In genomic region chr12:57546415-57547201, GRCm38 (mm10) we compare ENCODE assay signal across 8 mouse cellular contexts. TPM values are rescaled to one million over a fixed set of nuclear protein-coding genes. Genes with fewer than 3 reads are reported as not detected.
DNase-seq lines count a peak whose midpoint lies in the region; ATAC-seq and TF ChIP-seq lines count a peak whose summit lies in the region.

TSS of gene Foxa1 (minus strand) at chr12:57546916.

- WGBS in heart, embryonic 15.5 days = 1% methylated on average over 32 of the region's 32 CpGs
- WGBS in liver, embryonic 12.5 days (ENCODE audit: insufficient replicate concordance) = 2% methylated on average over 30 of the region's 32 CpGs

- no peaks in the 10 kb centered on the region for H3K36me3 ChIP-seq in ES-E14 (ENCODE audit: control insufficient read depth, insufficient read depth, low read length, poor library complexity, severe bottlenecking)
- no peaks in the 10 kb centered on the region for H3K36me3 ChIP-seq in heart, embryonic 15.5 days
- H3K36me3 ChIP-seq in liver, embryonic 12.5 days = no peaks in the 10 kb centered on the region

- peak within 1 kb of the TSS; percentile 58; the same call in 1 of the 2 replicates for H3K9ac ChIP-seq in ES-E14 (ENCODE audit: insufficient read depth, low read depth, low read length, poor library complexity, severe bottlenecking)
- peak within 1 kb of the TSS; percentile 48 for H3K9ac ChIP-seq in heart, embryonic 15.5 days
- H3K9ac ChIP-seq in liver, embryonic 12.5 days = peak within 1 kb of the TSS; percentile 22; the same call in 1 of the 2 replicates

- H3K27ac ChIP-seq in ES-E14 (ENCODE audit: insufficient read depth, low read depth, low read length, poor library complexity, severe bottlenecking) = no peak within 1 kb of the TSS
- H3K27ac ChIP-seq in heart, embryonic 15.5 days = no peak within 1 kb of the TSS
- no peak within 1 kb of the TSS; the same call in 1 of the 2 replicates for H3K27ac ChIP-seq in liver, embryonic 12.5 days
- no peak within 1 kb of the TSS for H3K27ac ChIP-seq in layer of hippocampus, adult 2 months

- peaks cover 96% of the 10 kb centered on the region for H3K27me3 ChIP-seq in heart, embryonic 15.5 days
- peaks cover 100% of the 10 kb centered on the region for H3K27me3 ChIP-seq in liver, embryonic 12.5 days (replicated peaks)

- H3K9me3 ChIP-seq in ES-E14 (ENCODE audit: control insufficient read depth, insufficient read depth, low read depth, low read length) = no peaks in the 10 kb centered on the region
- no peaks in the 10 kb centered on the region for H3K9me3 ChIP-seq in heart, embryonic 15.5 days (replicated peaks)
- H3K9me3 ChIP-seq in liver, embryonic 12.5 days (replicated peaks) = no peaks in the 10 kb centered on the region

- TF ChIP-seq CTCF in layer of hippocampus, adult 2 months (conservative IDR thresholded peaks at IDR 0.05) = no peak

- in situ Hi-C loops in ES-E14 (cut with MboI; ENCODE audit: low sequenced_read_pairs in 2 of 2, unreplicated experiment in 2 of 2) = loop anchor here (5.0 to 10.0 kb wide), 3 partner anchors 668 to 932 kb away; partner anchors contain the start of genes Nkx2-9 (in 1 of the 2) and Sstr1 (in 1 of the 2)

- ATAC-seq in heart, embryonic 15.5 days (replicated peaks; ENCODE audit: insufficient number of reproducible peaks, insufficient read depth, low FRiP score, low read depth) = no peak
- ATAC-seq in liver, embryonic 12.5 days = peak; percentile 30; the same call in 1 of the 2 replicates

- DNase-seq in A20 (ENCODE audit: low read depth, low spot score) (peak; percentile 91), ES-E14 (ENCODE audit: low read depth, low spot score) (no peak), adipocyte (ENCODE audit: low spot score) (no peak)
- DNase-seq in neural tube, embryonic 10.5 days (ENCODE audit: extremely low spot score, low spot score) = peak; percentile 59
- DNase-seq in layer of hippocampus, adult 2 months (ENCODE audit: low spot score in 2 of 2) = no peak
- DNase-seq in adrenal gland, postnatal 4 days (ENCODE audit: low spot score in 2 of 2) = no peak

- peak within 1 kb of the TSS; percentile 26 to 68 for H3K4me3 ChIP-seq in ES-E14 (ENCODE audit: insufficient read depth in 1 of 2, low read depth in 1 of 2, low read length in 2 of 2, poor library complexity in 1 of 2, severe bottlenecking in 1 of 2)
- H3K4me3 ChIP-seq in heart, embryonic 15.5 days = peak within 1 kb of the TSS; percentile 59
- H3K4me3 ChIP-seq in liver, embryonic 12.5 days = peak within 1 kb of the TSS; percentile 51
- H3K4me3 ChIP-seq in layer of hippocampus, adult 2 months = no peak within 1 kb of the TSS

- peak within 1 kb of the TSS; percentile 98 for H3K4me2 ChIP-seq in heart, embryonic 15.5 days
- peak within 1 kb of the TSS; percentile 70 for H3K4me2 ChIP-seq in liver, embryonic 12.5 days

- H3K4me1 ChIP-seq in ES-E14 (ENCODE audit: control insufficient read depth in 2 of 2, insufficient read depth in 2 of 2, low read length in 2 of 2, poor library complexity in 1 of 2) = peaks cover 0 to 13% of the 10 kb centered on the region in 2 experiments; a peak in 1 of 4 replicates
- H3K4me1 ChIP-seq in heart, embryonic 15.5 days (replicated peaks) = peaks cover 34% of the 10 kb centered on the region
- peaks cover 24% of the 10 kb centered on the region for H3K4me1 ChIP-seq in liver, embryonic 12.5 days

TF ChIP-seq in ES-E14, 5 proteins besides CTCF, POLR2A, EP300 and RAD21:
- TF ChIP-seq ZC3H11A (IDR thresholded peaks at IDR 0.05; ENCODE audit: borderline replicate concordance, low read depth, low read length) (no peak), ZNF384 (IDR thresholded peaks at IDR 0.05; ENCODE audit: low read depth, low read length) (no peak), HCFC1 (IDR thresholded peaks at IDR 0.05; ENCODE audit: borderline replicate concordance, insufficient read depth, low read length) (no peak), MAFK (IDR thresholded peaks at IDR 0.05; ENCODE audit: insufficient read depth, low read depth, low read length) (no peak), CHD2 (IDR thresholded peaks at IDR 0.05; ENCODE audit: low read depth, low read length) (no peak)
TF ChIP-seq in ES-E14: peak in this region for 0.

RNA-seq across cellular contexts. Expression of gene Foxa1, which starts in this region (rescaled TPM):
- 0.16 and 0.36 TPM in 2 replicates for total RNA-seq in ES-E14 (2012; rRNA removed)
- polyA plus RNA-seq in heart, embryonic 15.5 days (2015; fragmentation: Nextera tagmentation; extraction: Ambion mirVana) = 0.57 and 2.7 TPM in 2 replicates
- polyA plus RNA-seq in liver, embryonic 12.5 days (2016; fragmentation: Nextera tagmentation; extraction: Ambion mirVana) = 2.4 and 2.6 TPM in 2 replicates
- total RNA-seq in layer of hippocampus, adult 2 months (2021) = not detected
- total RNA-seq in adrenal gland, postnatal 4 days (2021) = under 1 TPM in 1 of 2 experiments, not detected in 1; 0.45 TPM

Comparison
In these comparisons a context has a peak if more than half of its experiments do, and no peak if none do; other contexts are left out.
1. DNase-seq: peak in A20 (single experiment) and neural tube, embryonic 10.5 days (single experiment); none in ES-E14 (single experiment), adipocyte (single experiment), layer of hippocampus, adult 2 months (0 of 2) and adrenal gland, postnatal 4 days (0 of 2).
2. Peak in every context shown above with its lines, with median percentiles within 50 percentile points of each other: H3K9ac ChIP-seq.